Comparison of ENCODE assay signal across 16 mouse cellular contexts in the genomic region with DNA sequence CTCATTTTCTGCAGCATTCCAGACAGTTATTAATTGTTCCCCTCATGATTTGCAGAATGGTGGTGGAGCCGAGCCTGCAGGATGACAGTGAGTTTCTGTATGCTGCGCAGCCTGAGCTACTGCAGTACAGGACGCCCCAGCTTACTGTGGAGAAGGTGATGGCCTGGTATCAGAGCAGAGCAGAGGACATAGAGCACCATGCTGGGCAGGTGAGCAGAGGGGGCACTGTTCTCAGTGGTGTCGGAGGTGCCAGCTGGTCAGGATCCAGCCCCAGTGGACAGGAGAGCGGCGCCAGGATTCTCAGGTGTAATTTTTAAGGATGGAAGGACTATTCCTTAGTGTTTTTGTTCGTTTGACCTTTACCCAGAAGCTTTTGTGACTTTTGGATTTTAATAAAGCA.
"Had no signal": no experiment of that assay in that cellular context is flagged by ENCODE, and none has a peak within 500 bp of the region (broad histone marks: within the 10 kb centered on the region; RNA-seq: fewer than 3 reads in every experiment).

No protein-coding gene starts in this region.

- H3K4me1 ChIP-seq: limb, embryonic 13.5 days; neural tube, embryonic 13.5 days; stomach, embryonic 15.5 days had no signal

- H3K4me3 ChIP-seq: limb, embryonic 13.5 days; midbrain, embryonic 12.5 days; neural tube, embryonic 13.5 days; stomach, embryonic 15.5 days had no signal

- DNase-seq: kidney, adult 9 months; kidney, postnatal 36 days; layer of hippocampus, adult 9-11 months; left cerebral cortex, postnatal 4 days; lung, adult 2 months; lung, postnatal 4 days; right cerebral cortex, postnatal 14 days; thymus, postnatal 36 days had no signal

- ATAC-seq: lung, postnatal 0 days; midbrain, embryonic 16.5 days had no signal

- H3K27ac ChIP-seq: kidney, postnatal 0 days; limb, embryonic 13.5 days; liver, embryonic 14.5 days; midbrain, embryonic 12.5 days; neural tube, embryonic 13.5 days; stomach, embryonic 15.5 days had no signal

- H3K27me3 ChIP-seq: limb, embryonic 13.5 days; midbrain, embryonic 12.5 days; neural tube, embryonic 13.5 days; stomach, embryonic 15.5 days had no signal
